Mouse (Mus musculus) hindbrain, embryonic 11.5 days (tissue): ENCODE results near the gene Elmod3. TPM values are rescaled to one million over a fixed set of nuclear protein-coding genes. Genes with fewer than 3 reads are reported as not detected.

Experiments used
- ATAC-seq: fragments of 200-750 bp; cut with Nextera tagmentation; 2 replicates; pipeline ENCODE4 v1.8.0; 2017; ENCODE audit warnings: mild to moderate bottlenecking, moderate TSS enrichment, moderate library complexity; ENCODE audit not compliant: low FRiP score
- DNase-seq: peaks from one replicate; pipeline ENCODE4 v3.0.0-alpha.2; 2015; ENCODE audit warnings: low spot score
- H3K27ac ChIP-seq: fragments of 300-500 bp; sonication (generic); 2 replicates; pipeline ENCODE4 v1.5.1; 2014; ENCODE audit warnings: mild to moderate bottlenecking, low read depth, low read length
- H3K27me3 ChIP-seq: fragments of 300-500 bp; sonication (generic); 2 replicates; pipeline ENCODE4 v1.6.1; 2014; ENCODE audit warnings: mild to moderate bottlenecking, low read length, moderate library complexity, mixed read lengths; ENCODE audit not compliant: control insufficient read depth, insufficient read depth
- H3K36me3 ChIP-seq: fragments of 300-500 bp; sonication (generic); 2 replicates; pipeline ENCODE4 v1.6.1; 2014; ENCODE audit warnings: mild to moderate bottlenecking, low read length, moderate library complexity, mixed read lengths; ENCODE audit not compliant: control insufficient read depth, insufficient read depth
- H3K4me1 ChIP-seq: fragments of 300-500 bp; sonication (generic); replicated peaks from 2 replicates; pipeline ENCODE4 v1.6.1; 2014; ENCODE audit warnings: low read length, mixed read lengths; ENCODE audit not compliant: control insufficient read depth, insufficient read depth
- H3K4me2 ChIP-seq: fragments of 300-500 bp; sonication (generic); replicated peaks from 2 replicates; pipeline ENCODE4 v1.6.1; 2014; ENCODE audit warnings: mild to moderate bottlenecking, low read depth, low read length
- H3K4me3 ChIP-seq: fragments of 300-500 bp; sonication (generic); 2 replicates; pipeline ENCODE4 v1.5.1; 2014; ENCODE audit warnings: low read depth, low read length
- H3K9ac ChIP-seq: fragments of 300-500 bp; sonication (generic); 2 replicates; pipeline ENCODE4 v1.6.1; 2014; ENCODE audit warnings: low read depth, low read length
- H3K9me3 ChIP-seq: fragments of 300-500 bp; sonication (generic); 2 replicates; pipeline ENCODE4 v1.6.1; 2016; ENCODE audit warnings: low read length; ENCODE audit not compliant: control insufficient read depth
- WGBS: fragments of 180-500 bp; shearing (Covaris S2); extraction: QIAGEN DNeasy Blood & Tissue Kit; methylation state at CpG from one replicate; pipeline ENCODE4 v1.1.7; 2014; 5-methylcytosine and 5-hydroxymethylcytosine counted together
- polyA plus RNA-seq: library from polyadenylated mRNA; unstranded; fragments of >200 nt; fragmentation: Nextera tagmentation; extraction: Ambion mirVana; gene quantifications from 2 replicates; pipeline ENCODE4 v1.2.1, GENCODE M21; 2014

Elmod3 gene
- polyA plus RNA-seq, 1 experiment from 2014 or later: 17.7 TPM

- Histone ChIP-seq H3K9ac (no peak overlapping the region), H3K9me3 (no peaks in the 10 kb centered on the region), H3K4me1 (peaks cover 6% of the 10 kb centered on the region), H3K27ac (no peak overlapping the region), H3K4me2 (no peak overlapping the region), H3K27me3 (no peaks in the 10 kb centered on the region), H3K36me3 (no peaks in the 10 kb centered on the region), H3K4me3 (no peak overlapping the region)
- ATAC-seq (no peak), DNase-seq (no peak)
- 69% methylated on average over 12 of the region's 12 CpGs for WGBS
Observed at GRCm38 (mm10) chr6:72619734-72620532, 21.7 kb upstream of the Elmod3 start.

GRCm38 (mm10) chr6:72616643-72617288 lies 18.6 kb upstream of the Elmod3 start, which contains the start of gene Tgoln1:
TSS of gene Tgoln1 (minus strand) at chr6:72617000.
- peak; percentile 97 for DNase-seq
- Histone ChIP-seq H3K27me3 (no peaks in the 10 kb centered on the region), H3K4me1 (peaks cover 6% of the 10 kb centered on the region), H3K9me3 (no peaks in the 10 kb centered on the region), H3K36me3 (no peaks in the 10 kb centered on the region), H3K27ac (peak within 1 kb of the TSS; percentile 85; the same call in 1 of the 2 replicates), H3K9ac (peak within 1 kb of the TSS; percentile 96), H3K4me2 (peak within 1 kb of the TSS; percentile 74), H3K4me3 (peak within 1 kb of the TSS; percentile 73)
- peak; percentile 96 for ATAC-seq
- WGBS: under 1% methylated on average over 41 of the region's 41 CpGs

- Histone ChIP-seq H3K4me2 (peak overlapping the region; percentile 63), H3K27ac (no peak overlapping the region), H3K9me3 (no peaks in the 10 kb centered on the region), H3K9ac (peak overlapping the region; percentile 96), H3K27me3 (no peaks in the 10 kb centered on the region), H3K4me1 (peaks cover 6% of the 10 kb centered on the region), H3K4me3 (peak overlapping the region; percentile 73), H3K36me3 (peaks cover 3% of the 10 kb centered on the region; the same call in 1 of the 2 replicates)
- DNase-seq (no peak), ATAC-seq (no peak)
- 29% methylated on average over 25 of the region's 25 CpGs for WGBS
Observed at GRCm38 (mm10) chr6:72615561-72616375, 17.6 kb upstream of the Elmod3 start.

- Histone ChIP-seq H3K9me3 (no peaks in the 10 kb centered on the region), H3K4me2 (peak overlapping the region; percentile 63), H3K9ac (no peak overlapping the region), H3K4me1 (peaks cover 6% of the 10 kb centered on the region), H3K27me3 (no peaks in the 10 kb centered on the region), H3K36me3 (peaks cover 3% of the 10 kb centered on the region; the same call in 1 of the 2 replicates), H3K27ac (no peak overlapping the region), H3K4me3 (peak overlapping the region; percentile 73)
- DNase-seq (no peak), ATAC-seq (no peak)
- 82% methylated on average over 2 of the region's 2 CpGs for WGBS
Observed at GRCm38 (mm10) chr6:72615151-72615550, 16.9 kb upstream of the Elmod3 start.

GRCm38 (mm10) chr6:72610261-72610660 lies 12.0 kb upstream of the Elmod3 start:
- no peaks in the 10 kb centered on the region for H3K27me3 ChIP-seq
- peaks cover under 1% of the 10 kb centered on the region; the same call in 1 of the 2 replicates for H3K4me1 ChIP-seq
- H3K4me2 ChIP-seq: no peak overlapping the region
- WGBS: 88% methylated on average over 4 of the region's 4 CpGs
- DNase-seq (no peak), ATAC-seq (no peak)
- H3K27ac ChIP-seq: no peak overlapping the region
- H3K9me3 ChIP-seq: no peaks in the 10 kb centered on the region
- H3K4me3 ChIP-seq: no peak overlapping the region
- H3K36me3 ChIP-seq: peaks cover 3% of the 10 kb centered on the region
- H3K9ac ChIP-seq: no peak overlapping the region

GRCm38 (mm10) chr6:72608662-72609184 lies 10.5 kb upstream of the Elmod3 start:
- no peak for ATAC-seq
- WGBS: 92% methylated on average over 4 of the region's 4 CpGs
- H3K4me3 ChIP-seq: no peak overlapping the region
- no peak overlapping the region for H3K9ac ChIP-seq
- no peak overlapping the region for H3K4me2 ChIP-seq
- no peaks in the 10 kb centered on the region for H3K4me1 ChIP-seq
- H3K36me3 ChIP-seq: peaks cover 3% of the 10 kb centered on the region
- no peaks in the 10 kb centered on the region for H3K27me3 ChIP-seq
- H3K9me3 ChIP-seq: no peaks in the 10 kb centered on the region
- no peak for DNase-seq
- no peak overlapping the region for H3K27ac ChIP-seq

- ATAC-seq: no peak
- no peaks in the 10 kb centered on the region for H3K4me1 ChIP-seq
- WGBS: 92% methylated on average over 5 of the region's 5 CpGs
- H3K36me3 ChIP-seq: peaks cover 3% of the 10 kb centered on the region
- no peak overlapping the region for H3K4me3 ChIP-seq
- no peak overlapping the region for H3K27ac ChIP-seq
- no peak for DNase-seq
- no peaks in the 10 kb centered on the region for H3K27me3 ChIP-seq
- no peaks in the 10 kb centered on the region for H3K9me3 ChIP-seq
- H3K9ac ChIP-seq: no peak overlapping the region
- H3K4me2 ChIP-seq: no peak overlapping the region
Observed at GRCm38 (mm10) chr6:72607676-72608075, 9.5 kb upstream of the Elmod3 start.

- Histone ChIP-seq H3K27ac (no peak overlapping the region), H3K4me3 (no peak overlapping the region), H3K4me2 (no peak overlapping the region), H3K9me3 (no peaks in the 10 kb centered on the region), H3K9ac (no peak overlapping the region), H3K4me1 (no peaks in the 10 kb centered on the region), H3K36me3 (peaks cover 3% of the 10 kb centered on the region), H3K27me3 (no peaks in the 10 kb centered on the region)
- DNase-seq (no peak), ATAC-seq (no peak)
- 77% methylated on average over 4 of the region's 4 CpGs for WGBS
Observed at GRCm38 (mm10) chr6:72607060-72607459, 8.8 kb upstream of the Elmod3 start.
